Mouse (Mus musculus) embryo, embryonic 10 days (tissue): ENCODE measurements around the gene Hus1b.

Experiments used
- DNase-seq: peaks from one replicate; pipeline ENCODE4 v3.0.0-alpha.2; 2015; ENCODE audit warnings: low spot score

Gene Hus1b

DNA sequence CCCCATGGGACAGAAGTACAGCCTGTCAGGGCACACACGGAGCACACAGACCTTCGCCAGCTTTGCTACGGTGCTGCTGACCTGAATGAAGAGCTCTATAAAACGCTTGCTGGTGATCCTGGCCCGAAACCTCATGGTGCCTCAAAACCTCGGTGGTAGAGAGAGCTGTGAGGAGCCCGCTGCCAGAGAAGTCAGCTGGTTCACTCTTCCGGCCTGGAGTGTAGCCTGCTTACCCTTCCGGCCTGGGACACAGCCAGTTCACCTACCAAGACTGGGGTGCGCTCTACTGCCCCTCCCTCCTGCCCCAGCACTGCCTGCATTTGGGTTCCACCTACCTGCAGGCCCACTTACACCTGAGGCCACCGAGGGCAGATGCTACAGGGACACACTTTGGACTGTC is at the start of gene Hus1b:
TSS of gene Hus1b (minus strand) at position 220 of the 400 bp plus-strand sequence.
- no peak for DNase-seq

DNA sequence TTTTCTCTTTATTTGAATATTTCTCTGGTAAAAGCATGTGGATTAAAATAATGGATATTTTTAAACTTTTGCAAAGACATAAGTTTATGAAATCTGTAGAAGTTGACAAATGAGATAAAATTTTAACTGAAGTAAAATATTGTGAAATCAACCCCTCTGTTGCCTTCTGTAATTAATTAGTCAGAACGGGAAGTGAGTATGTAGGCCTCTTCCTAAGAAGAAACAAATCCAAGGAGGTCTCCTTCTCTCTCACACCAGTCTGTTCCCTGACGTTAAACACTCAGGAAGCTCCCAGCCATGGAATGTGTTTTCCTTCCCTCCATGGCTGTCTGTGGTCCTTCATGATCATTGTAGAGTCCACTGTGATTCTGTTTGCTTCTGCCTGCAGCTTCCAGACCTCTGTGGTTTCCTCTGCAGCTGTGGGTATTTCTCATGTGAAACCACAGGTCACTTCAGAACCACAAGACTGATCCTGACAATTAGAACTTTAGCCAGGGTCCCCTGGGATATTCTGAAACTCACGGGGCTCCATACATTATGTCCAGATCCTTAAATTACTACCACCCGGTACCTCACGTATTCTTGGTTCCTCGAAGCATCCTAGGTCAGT is 46.8 kb upstream of the Hus1b start:
- no peak for DNase-seq

DNA sequence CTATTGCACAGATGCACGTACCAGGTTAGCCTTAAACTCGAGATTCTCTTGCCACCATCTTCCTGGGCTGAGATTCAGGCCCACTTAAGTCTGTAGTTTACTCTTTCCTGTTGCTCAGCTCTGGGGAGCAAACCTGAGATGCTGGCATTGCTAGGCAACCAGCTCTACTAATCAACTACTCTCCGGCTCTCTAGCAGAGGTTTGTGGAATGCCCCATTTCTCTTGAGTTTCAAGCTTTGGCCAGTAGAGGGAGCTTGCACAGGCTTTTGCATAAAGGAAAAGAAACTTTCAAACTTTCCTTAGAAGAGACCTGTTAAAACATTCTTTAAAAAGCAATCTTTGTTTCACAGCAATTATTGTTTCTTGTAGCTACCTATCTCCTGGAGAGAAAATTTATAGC is 46.3 kb upstream of the Hus1b start:
- DNase-seq = peak; percentile 72

DNA sequence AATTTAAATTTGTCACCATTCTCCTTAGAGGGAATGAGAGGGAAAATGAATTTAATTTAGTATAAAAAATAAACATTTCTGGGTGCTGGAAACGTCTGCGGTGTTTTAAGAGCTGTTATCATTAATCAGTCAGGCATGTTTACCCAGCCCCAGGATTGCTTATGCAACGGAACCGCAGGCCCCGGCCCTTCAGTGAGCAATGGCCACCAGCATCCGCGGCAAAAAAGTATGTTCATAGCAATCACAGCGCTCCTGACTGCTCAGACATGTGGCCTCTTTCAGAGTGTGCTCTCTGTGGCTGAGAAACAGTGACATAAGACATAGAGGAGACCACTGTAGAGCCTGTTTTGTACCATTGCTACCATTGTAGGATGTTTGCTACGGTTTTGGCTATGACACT is 42.7 kb upstream of the Hus1b start:
- DNase-seq = no peak

DNA sequence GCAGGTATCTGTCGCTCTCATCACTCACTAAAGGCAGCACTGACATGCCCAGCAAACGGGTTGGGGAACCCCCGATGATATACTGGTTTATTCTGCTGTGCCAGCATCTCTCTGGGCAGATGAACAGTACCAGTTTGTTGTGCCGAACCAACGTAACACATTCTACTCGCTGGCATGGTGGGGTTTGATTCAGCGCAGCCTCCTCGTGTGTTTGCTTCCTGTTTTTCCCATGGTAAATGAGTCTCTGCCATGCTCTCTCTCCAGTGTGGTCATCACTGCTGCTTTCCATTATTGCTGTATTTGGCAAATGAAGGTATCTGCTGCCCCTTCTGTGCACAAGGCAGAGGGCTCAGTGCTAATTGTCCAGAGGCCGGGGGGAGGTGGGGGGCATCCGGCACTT is 42.2 kb upstream of the Hus1b start:
- DNase-seq = no peak

DNA sequence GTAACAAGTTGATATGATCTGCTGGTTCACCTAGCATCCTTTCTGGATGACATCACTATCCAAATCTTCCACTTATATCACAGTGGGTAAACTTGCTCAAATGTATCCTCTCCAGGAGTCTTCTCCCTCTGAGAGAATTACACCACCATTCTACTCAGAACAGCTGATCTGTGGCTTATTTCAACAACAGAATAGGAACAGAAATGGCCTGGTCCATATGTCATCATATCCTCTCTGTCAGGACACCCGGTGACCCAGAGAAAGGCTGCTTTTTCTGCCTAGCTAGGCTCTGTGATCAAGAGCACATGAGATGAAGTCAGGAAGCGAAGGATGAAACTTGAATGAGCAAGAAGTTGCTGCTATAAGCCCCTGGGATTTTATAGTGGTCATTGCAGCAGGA is 40.1 kb upstream of the Hus1b start:
- DNase-seq = no peak

DNA sequence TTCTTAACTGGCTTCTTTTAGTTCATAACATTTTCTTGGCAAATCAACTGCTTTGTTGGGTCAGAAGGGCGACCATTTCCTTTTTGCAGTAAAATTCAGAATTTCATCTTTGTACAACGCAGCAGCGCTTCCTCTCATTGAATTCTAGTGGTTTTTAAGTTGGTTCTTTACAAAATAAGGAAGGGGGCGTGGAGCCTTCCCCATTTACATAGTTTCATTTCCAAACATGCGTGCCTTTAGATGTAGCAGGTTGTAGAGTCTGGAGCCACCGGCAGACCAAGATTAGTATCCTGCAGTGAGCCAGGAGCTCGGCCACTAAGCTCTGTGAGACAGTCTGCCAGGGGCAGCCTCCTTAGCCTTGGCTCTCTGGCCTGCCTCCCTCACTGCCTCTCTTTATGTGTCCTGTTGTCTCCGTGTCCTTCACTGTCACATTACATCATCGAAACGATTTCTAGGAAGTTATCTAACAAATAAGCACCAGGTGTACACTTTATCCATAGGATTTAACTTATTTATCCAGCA is 39.4 kb upstream of the Hus1b start:
- no peak for DNase-seq

DNA sequence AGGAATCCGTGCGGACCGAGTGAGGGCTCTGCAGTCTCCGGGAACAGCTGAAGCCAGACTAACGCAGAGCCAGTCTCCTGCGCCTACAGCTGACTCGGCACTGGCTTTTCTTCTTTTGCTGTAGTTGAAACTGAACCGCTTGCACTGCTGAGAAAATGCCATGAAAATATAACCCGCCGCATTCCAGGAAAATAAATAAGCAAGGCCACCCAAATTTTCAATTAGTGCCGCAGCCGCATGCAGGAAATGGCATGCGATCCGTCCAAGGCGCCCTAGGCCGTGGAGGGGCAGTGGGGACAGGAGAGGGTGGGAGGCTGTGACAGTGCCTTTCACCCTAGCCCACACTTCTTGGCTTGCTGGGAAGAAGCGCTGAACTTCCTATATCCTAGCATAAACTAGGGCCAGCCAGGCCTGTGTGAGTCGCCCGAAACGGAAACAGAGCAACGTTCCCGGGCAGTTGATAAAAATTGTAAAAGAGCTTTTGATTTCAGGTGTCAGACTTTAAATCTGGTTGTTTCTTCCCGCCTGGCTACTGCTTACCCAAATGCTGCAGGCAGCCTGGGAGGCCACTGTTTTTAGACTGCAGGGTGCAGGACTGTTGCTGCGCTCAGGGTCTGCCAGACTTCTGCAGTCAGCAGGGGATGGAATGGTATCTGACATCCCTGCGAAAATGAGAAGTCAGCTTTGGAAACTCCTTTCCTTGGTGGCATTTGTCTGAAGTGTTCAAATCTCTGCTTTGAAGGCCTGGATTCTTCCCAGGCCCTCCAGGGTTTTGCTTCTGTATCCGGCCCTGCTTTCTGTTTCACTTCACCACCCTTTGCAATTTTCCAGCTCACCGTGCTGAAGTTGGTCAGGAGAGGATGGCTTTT is 38.3 kb upstream of the Hus1b start:
- DNase-seq = peak; percentile 68

DNA sequence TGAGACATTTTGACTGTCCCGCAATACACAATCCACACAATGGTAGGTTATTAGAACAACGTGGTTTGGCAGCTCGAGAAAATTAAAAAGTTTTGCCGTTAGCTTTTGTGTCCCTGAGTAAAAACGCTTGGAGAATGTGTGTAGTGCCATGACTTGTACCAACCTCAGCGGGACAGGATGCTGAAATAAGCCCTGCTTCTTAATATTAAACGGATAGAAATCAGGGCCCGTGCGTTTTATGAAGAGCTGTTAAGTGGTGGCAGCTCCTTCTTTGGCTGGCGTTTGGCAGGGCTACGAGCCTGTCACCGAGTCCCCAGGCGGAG is 37.7 kb upstream of the Hus1b start:
- DNase-seq = no peak

DNA sequence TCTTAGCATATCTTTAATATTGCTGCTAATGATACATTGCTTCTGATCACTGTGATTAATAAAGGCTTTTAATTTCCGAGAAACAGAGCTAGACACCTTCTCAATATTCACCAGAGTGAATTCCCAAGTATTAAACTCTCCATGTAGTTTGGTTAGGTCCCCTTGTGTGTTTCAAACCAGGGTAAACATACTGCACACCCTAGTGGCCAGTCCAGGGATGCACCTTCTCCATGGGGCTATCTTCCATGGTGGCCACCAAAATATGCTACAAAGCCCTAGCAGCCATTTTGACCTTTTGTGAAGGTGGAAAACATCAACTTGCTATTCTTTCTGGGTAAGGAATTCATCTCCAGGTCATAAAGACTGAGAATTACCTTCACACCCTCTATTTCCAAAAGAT is 34.1 kb upstream of the Hus1b start:
- peak; percentile 73 for DNase-seq

DNA sequence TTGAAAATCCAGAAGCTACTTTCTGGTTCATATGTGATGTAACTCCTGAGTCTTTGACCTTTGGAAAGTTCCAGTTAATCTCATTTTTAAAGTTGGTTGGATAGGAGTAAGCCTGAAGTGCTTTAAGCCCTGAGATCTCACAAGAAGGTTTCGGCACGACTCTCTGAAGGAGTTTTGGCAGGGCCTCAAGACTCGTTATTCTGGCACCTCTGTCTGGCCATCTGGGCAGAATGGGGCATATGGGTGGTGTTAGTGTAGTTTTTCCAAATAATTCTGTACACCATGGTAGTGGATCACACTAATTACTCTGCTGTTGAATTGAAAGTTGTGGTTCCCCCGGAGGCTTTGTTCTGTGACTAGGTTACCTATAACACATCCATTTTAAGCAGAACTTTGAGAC is 30.7 kb upstream of the Hus1b start:
- DNase-seq = no peak

DNA sequence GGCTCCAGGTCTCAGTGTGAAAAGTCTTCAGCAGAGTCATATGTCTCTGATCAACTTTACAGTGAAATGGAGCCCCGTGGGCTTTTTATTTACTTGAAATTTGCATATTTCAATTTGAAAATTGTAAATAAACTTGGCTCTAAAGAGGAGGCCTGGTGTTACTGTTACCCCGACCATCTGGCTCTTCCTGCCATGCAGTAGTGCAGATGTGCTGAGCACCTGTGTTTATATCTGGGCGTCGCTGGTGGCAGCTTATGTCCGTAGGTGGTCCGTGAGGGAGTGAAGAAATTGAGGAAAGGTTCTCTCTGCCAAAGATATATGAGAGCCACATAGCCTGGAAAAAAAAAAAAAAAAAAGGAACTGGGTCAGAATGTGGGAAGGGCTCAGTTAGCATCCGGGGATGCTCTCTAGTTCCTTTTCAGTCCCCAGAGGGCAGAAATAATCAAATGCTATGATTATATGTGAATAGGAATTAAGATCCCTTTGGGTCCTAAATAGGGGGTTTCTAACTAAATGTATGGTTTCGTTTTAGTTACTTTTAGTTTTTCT is 29.1 kb upstream of the Hus1b start:
- no peak for DNase-seq

DNA sequence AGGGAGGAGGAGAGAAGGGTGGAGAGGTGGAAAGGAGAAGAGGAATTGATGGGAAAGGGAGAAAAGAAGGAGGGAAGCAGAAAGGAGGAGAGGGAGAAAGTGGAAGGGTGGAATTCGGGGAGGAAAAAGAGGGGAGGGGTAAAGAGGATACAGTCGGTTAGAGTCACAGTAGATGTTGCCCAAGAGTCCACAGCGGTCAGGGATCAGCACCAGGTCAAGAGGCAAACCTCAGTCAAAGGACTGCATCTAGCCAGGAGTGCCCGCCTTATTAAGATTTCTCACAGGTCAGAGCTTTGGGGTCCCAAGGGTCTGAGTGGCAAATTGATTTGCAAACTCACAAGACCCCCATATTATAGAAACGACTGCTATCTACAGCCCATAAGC is 26.7 kb upstream of the Hus1b start:
- DNase-seq = no peak

DNA sequence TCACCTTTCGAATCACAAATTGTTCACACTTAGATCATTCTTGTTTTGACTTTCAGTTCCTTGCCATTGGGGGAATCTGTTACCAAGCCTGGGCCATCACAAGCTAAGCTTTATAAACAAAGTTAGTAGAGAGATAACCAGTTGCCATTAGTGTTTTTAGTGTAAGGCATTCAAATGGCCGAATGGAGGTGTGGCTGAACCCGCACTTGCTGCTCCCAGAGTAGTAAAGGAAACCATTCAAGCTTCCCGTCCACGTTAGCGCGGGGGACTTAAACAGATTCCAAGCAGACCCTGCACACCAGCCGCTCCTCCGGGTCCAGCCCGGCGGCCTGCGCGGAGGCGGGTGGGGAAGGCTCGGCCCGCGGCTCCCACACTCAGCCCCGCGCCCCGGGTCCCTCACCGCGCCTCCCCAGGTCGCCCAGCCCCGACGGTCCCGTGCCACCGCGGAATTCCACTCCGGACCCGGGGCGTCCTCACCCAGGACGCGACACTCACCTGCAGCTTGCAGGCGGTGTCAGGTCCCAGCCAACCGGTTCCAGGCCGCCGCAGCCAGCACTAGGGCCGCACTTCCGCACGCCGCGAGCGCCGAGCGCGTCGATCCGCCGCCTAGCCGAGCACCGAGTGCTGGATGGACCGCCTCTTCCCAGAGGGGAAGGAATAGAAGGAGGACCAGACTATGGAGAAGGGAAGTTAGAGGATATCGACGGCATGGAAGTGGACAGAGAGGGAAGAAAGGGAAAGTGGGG is 26.1 kb upstream of the Hus1b start, which contains the start of the genes Exoc2 and Gm5447:
TSS of gene Exoc2 (minus strand) at position 593 of the 746 bp plus-strand sequence.
TSS of gene Gm5447 (plus strand) at position 704 of the 746 bp plus-strand sequence.
- DNase-seq = peak; percentile 95

DNA sequence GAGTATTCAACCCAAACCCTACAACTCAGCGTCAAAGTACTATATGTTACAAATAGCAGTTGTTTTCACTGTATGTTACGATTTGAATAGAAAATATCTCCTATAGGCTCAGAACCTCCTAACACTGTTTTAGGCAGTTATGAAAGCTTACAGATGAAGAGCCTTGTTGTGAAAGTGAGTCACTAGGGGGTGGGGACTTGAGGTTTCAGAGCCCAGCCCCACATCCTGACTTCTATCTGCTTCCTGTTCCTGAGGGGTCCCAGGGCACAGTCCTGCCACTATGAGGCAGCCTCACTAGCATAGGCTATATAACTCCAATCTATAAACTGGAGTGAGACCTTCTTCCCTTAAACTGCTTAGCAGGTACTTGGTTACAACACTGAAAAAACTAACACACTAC is 24.5 kb upstream of the Hus1b start:
- peak; percentile 8 for DNase-seq

DNA sequence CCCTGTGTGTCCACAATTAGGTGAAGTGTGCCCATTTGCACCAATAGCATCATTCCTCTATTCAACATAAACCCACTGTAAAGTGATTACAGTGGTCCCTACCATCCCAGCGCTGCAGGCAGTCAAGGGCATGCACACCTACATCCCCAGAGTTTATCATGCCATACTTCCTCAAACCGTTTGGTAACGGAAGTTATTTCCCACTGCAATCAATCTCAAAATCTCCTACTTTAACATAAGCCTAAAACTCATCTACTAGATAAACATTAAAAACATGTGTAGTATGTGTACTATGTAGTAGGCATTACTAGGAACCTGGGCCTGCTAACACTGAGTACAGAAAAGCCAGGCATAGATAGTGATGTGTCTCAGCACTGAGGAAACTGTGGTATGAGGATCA is 23.5 kb upstream of the Hus1b start:
- no peak for DNase-seq

DNA sequence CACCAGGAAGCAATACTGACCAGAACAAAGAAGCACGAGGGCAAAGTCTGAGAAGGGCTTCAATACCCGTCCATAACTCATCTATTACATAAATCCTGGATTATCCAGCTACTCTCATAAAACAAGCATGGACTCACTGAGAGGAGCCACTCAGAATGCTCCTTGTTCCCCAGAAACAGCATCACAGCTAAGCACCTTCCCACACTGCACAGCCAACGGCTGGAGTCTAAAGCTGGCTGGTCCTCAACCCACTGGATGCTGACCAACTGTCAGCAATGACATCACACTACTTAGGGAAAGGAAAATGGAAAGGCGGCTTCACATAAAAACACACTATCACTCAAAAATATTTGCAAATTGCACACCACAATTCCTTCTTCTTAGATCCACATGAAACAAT is 20.8 kb upstream of the Hus1b start:
- DNase-seq = no peak

DNA sequence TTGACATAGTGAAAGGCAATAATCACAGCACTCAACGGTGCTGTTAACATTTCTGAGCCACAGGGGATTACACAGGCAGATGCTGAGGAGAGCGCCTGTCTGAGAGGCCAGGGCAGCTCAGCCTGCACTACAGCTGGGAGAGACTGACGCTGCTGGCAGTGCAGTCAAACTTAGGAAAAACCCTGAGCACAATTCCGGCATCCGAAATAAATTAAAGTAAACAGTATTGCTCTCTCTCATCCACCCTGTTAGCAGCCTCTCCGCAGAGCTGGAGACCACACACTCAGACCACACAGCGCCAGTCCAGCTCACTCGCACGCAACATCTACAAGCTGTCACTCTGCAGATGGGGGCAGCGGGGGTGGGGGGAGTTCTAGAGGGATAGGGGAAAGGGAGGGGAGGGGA is 18.9 kb upstream of the Hus1b start:
- DNase-seq = peak; percentile 78

DNA sequence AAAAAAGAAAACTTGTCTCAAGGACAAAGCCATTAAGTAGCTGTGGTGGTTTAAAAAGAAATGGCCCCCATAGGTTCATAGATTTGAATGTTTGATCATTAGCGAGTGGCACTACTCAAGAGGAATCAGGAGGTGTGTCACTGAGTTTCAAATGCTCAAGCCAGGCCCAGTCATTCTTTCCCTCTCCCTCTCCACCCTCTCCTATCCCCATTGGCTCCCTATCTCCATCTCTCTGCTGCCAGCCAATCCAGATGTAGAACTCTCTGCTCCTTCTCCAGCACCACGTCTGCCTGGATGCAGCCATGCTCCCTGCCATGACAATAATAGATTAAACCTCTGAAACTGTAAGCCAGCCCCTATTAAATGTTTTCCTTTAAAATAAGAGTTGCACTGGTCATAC is 14.4 kb upstream of the Hus1b start:
- no peak for DNase-seq

DNA sequence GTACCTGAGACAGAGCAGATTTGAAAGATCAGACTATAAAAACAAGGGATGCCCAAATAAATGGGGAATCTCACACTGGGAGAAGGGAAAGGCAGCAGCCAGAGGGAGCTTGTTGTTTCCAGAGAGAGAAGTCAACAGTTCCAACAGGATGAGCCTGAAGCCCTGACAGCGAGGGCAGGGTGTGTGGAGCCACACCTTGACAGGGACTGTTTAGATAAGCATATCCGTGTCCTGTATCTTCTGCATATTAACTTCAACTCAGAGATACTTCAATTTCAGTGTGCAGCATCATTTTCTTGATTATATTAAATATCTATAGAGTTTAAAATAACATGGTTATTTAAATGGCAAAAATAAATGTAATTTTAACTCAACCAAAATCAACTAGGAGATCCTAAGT is 13.2 kb upstream of the Hus1b start:
- DNase-seq = no peak

DNA sequence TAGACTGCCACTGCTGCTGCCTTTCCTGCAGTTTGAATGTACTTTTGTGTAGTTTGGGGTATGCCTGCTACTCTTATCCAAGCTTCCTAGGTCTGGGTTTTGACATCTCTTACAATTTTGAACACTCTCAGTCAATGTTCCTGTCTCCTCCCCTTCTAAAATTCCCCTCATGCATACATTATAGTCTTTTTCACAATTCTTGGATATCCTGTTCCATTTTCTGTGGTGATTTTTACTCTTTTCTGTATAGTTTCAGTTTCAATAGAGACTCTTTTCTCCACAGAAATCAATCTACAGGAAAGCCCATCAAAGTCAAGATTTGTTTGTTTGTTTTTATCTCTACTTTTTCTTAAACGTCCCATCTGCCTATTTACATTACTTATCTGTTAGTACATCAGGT is 6.0 kb upstream of the Hus1b start:
- no peak for DNase-seq

DNA sequence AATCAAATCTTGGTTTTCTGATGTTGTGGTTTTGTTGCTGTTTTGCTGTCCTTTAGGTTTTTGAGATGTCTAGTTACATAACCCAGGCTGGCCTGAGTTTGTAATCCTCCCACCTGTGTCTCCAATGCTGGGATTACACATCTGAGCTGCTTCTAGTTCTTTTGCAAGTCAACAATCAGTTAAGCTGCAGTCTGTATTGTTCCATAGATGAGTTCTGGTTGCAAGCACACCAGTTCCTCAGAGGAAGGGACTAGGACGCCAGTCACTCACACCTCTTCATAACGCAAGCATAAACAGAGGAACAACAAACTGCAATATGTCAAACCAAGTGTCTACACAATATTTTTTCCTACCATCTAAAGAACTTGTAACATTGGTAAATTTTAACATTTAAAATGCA is 4.5 kb upstream of the Hus1b start:
- DNase-seq = no peak

DNA sequence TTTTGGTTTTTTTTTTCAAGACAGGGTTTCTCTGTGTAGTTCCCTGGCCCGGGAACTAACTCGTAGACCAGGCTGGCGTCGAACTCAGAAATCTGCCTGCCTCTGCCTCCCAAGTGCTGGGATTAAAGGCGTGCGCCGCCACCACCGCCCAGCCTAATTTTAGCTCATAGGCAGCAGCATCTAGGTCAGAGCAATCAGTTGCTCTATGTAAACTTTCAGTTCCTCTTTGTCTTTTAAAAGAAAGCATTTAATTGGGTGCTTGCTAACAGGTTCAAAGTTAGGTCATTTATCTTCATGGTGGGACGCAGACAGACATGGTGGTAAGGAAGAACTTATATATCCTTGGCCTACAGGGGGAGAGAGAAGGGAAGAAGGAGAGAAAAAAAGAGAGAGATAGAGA is 1.6 kb upstream of the Hus1b start:
- no peak for DNase-seq
